Comparison of ENCODE assay signal across 8 mouse cellular contexts in genomic region chr11:88863904-88864457, GRCm38 (mm10). TPM values are rescaled to one million over a fixed set of nuclear protein-coding genes. Genes with fewer than 3 reads are reported as not detected.
DNase-seq lines count a peak whose midpoint lies in the region; ATAC-seq and TF ChIP-seq lines count a peak whose summit lies in the region.

No protein-coding gene starts in this region.

- H3K4me2 ChIP-seq in heart, embryonic 13.5 days = peak overlapping the region; percentile 97

- peak overlapping the region; percentile 81 to 90 for H3K4me3 ChIP-seq in ES-E14 (ENCODE audit: insufficient read depth in 1 of 2, low read depth in 1 of 2, low read length in 2 of 2, poor library complexity in 1 of 2, severe bottlenecking in 1 of 2)
- peak overlapping the region; percentile 66 for H3K4me3 ChIP-seq in embryonic facial prominence, embryonic 10.5 days
- peak overlapping the region; percentile 81 for H3K4me3 ChIP-seq in heart, embryonic 13.5 days

- peak; percentile 37 for DNase-seq in CD4-positive, CD25-positive, alpha-beta regulatory T cell, adult 2 months (ENCODE audit: low read depth, low spot score)
- DNase-seq in ES-E14 (ENCODE audit: low read depth, low spot score) = no peak
- peak; percentile 70 for DNase-seq in embryonic facial prominence, embryonic 10.5 days (ENCODE audit: low spot score)
- DNase-seq in kidney, postnatal 10 days = peak; percentile 79
- DNase-seq in lung, postnatal 25 days (ENCODE audit: low spot score) = peak; percentile 48
- DNase-seq in splenic B cell, adult 2 months (ENCODE audit: low read depth, low spot score) = peak; percentile 10

- H3K27ac ChIP-seq in ES-E14 (ENCODE audit: insufficient read depth, low read depth, low read length, poor library complexity, severe bottlenecking) = peak overlapping the region; percentile 48
- peak overlapping the region; percentile 93 for H3K27ac ChIP-seq in embryonic facial prominence, embryonic 10.5 days (replicated peaks)
- H3K27ac ChIP-seq in heart, embryonic 13.5 days (replicated peaks) = peak overlapping the region; percentile 86

- H3K9me3 ChIP-seq in ES-E14 (ENCODE audit: control insufficient read depth, insufficient read depth, low read depth, low read length) = no peaks in the 10 kb centered on the region
- H3K9me3 ChIP-seq in embryonic facial prominence, embryonic 10.5 days = no peaks in the 10 kb centered on the region
- no peaks in the 10 kb centered on the region for H3K9me3 ChIP-seq in heart, embryonic 13.5 days

- no peak for ATAC-seq in CD4-positive, CD25-positive, alpha-beta regulatory T cell, adult 4 months
- peak; percentile 38 for ATAC-seq in heart, embryonic 13.5 days (ENCODE audit: extremely low read depth, insufficient number of reproducible peaks, low FRiP score, low TSS enrichment)

- H3K27me3 ChIP-seq in embryonic facial prominence, embryonic 10.5 days (replicated peaks; ENCODE audit: low read depth, poor library complexity, severe bottlenecking) = peaks cover 22% of the 10 kb centered on the region
- 0 out of 2 replicates have a peak, but pooled peaks cover 3% of the 10 kb centered on the region for H3K27me3 ChIP-seq in heart, embryonic 13.5 days (replicated peaks)
- H3K27me3 ChIP-seq in splenic B cell, adult 2 months (ENCODE audit: control insufficient read depth, insufficient read depth, low read length, poor library complexity, severe bottlenecking) = no peaks in the 10 kb centered on the region; the same call in 1 of the 2 replicates

- peaks cover 5% of the 10 kb centered on the region; the same call in 1 of the 2 replicates for H3K36me3 ChIP-seq in ES-E14 (ENCODE audit: control insufficient read depth, insufficient read depth, low read length, poor library complexity, severe bottlenecking)
- H3K36me3 ChIP-seq in embryonic facial prominence, embryonic 10.5 days (replicated peaks) = no peaks in the 10 kb centered on the region
- no peaks in the 10 kb centered on the region for H3K36me3 ChIP-seq in heart, embryonic 13.5 days
- no peaks in the 10 kb centered on the region for H3K36me3 ChIP-seq in splenic B cell, adult 2 months (ENCODE audit: control insufficient read depth, insufficient read depth, low read length, poor library complexity, severe bottlenecking)

- under 1% methylated on average over 49 of the region's 49 CpGs for WGBS in embryonic facial prominence, embryonic 10.5 days
- WGBS in heart, embryonic 13.5 days = under 1% methylated on average over 47 of the region's 49 CpGs

- H3K4me1 ChIP-seq in ES-E14 (ENCODE audit: control insufficient read depth in 2 of 2, insufficient read depth in 2 of 2, low read length in 2 of 2, poor library complexity in 1 of 2) = peaks cover 9 to 18% of the 10 kb centered on the region in 2 experiments
- H3K4me1 ChIP-seq in embryonic facial prominence, embryonic 10.5 days = peaks cover 31% of the 10 kb centered on the region
- peaks cover 43% of the 10 kb centered on the region for H3K4me1 ChIP-seq in heart, embryonic 13.5 days

- peak overlapping the region; percentile 86 for H3K9ac ChIP-seq in ES-E14 (ENCODE audit: insufficient read depth, low read depth, low read length, poor library complexity, severe bottlenecking)
- peak overlapping the region; percentile 94 for H3K9ac ChIP-seq in heart, embryonic 13.5 days

- in situ Hi-C loops in ES-E14 (cut with MboI; ENCODE audit: low sequenced_read_pairs in 2 of 2, unreplicated experiment in 2 of 2) = no loop called here

TF ChIP-seq in ES-E14, 5 proteins besides CTCF, POLR2A, EP300 and RAD21:
- TF ChIP-seq MAFK (IDR thresholded peaks at IDR 0.05; ENCODE audit: insufficient read depth, low read depth, low read length) (no peak), ZC3H11A (IDR thresholded peaks at IDR 0.05; ENCODE audit: borderline replicate concordance, low read depth, low read length) (no peak), HCFC1 (IDR thresholded peaks at IDR 0.05; ENCODE audit: borderline replicate concordance, insufficient read depth, low read length) (no peak), CHD2 (IDR thresholded peaks at IDR 0.05; ENCODE audit: low read depth, low read length) (no peak), ZNF384 (IDR thresholded peaks at IDR 0.05; ENCODE audit: low read depth, low read length) (no peak)

RNA-seq across cellular contexts. Expression of gene Akap1, which starts 0.4 kb away (rescaled TPM):
- 1 to 10 TPM; 1.3 to 1.6 TPM for polyA plus RNA-seq in CD4-positive, CD25-positive, alpha-beta regulatory T cell, adult 4 months (2017; shearing (Covaris generic))
- total RNA-seq in ES-E14 (2012; rRNA removed) = 184 and 262 TPM in 2 replicates
- 16.9 and 17.1 TPM in 2 replicates for polyA plus RNA-seq in embryonic facial prominence, embryonic 10.5 days (2016; fragmentation: Nextera tagmentation; extraction: Ambion mirVana)
- 31.4 and 33.7 TPM in 2 replicates for polyA plus RNA-seq in heart, embryonic 13.5 days (2015; fragmentation: Nextera tagmentation; extraction: Ambion mirVana)
